8 mouse cellular contexts compared by ENCODE assay signal in the genomic region with DNA sequence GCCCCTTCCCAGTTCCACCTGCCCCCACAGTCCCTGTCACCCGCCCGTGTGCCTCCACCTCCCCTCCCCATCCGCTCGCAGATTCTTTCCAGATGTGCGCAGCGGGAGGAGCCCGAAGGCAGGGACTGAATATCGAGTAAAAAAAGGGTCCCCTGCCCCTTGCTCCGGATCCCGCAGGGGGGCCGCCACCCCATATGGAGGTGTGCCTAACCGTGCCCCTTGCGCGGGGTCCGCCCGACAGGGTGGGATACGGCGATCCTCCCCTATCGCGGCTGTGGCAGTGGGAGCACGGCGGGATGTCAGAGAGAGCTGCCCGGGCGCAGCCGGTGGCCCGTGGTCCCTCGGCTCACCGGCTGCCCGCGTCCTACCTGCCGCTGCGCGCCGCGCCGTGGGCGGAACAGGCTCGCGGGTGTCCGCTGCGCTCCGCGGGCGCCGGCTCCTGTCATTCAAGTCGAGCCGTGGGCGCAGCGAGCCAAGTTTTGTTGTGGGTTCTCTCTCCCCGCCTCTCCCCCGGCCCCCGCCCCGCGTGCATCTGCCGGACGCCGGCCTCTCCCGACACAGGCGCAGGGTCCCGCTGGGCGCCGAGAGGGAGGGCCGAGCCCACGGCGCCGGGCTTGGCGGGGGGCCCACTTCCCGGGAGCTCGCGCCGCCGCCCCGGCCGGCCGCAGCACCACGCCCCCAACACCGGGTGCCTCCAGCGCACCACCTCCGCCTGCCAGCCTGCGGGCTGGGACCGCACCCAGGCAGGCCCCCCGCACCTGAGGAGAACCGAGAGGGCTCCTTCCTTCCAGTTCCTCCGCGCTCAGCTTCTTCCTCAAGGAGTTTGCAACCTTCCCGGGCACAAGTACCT.
DNase-seq lines count a peak whose midpoint lies in the region; ATAC-seq and TF ChIP-seq lines count a peak whose summit lies in the region.

No protein-coding gene starts in this region.

- under 1% methylated on average over 83 of the region's 86 CpGs for WGBS in embryonic facial prominence, embryonic 15.5 days
- WGBS in heart, embryonic 14.5 days = 2% methylated on average over 67 of the region's 86 CpGs
- WGBS in kidney, postnatal 0 days = under 1% methylated on average over 84 of the region's 86 CpGs
- WGBS in lung, embryonic 16.5 days = under 1% methylated on average over 62 of the region's 86 CpGs

- H3K4me2 ChIP-seq in embryonic facial prominence, embryonic 15.5 days (replicated peaks) = peak overlapping the region; percentile 98
- peak overlapping the region; percentile 99 for H3K4me2 ChIP-seq in heart, embryonic 14.5 days (ENCODE audit: low read length)
- H3K4me2 ChIP-seq in kidney, postnatal 0 days (ENCODE audit: low read length) = peak overlapping the region; percentile 100
- H3K4me2 ChIP-seq in lung, embryonic 16.5 days (ENCODE audit: low read depth, low read length) = peak overlapping the region; percentile 99

- no peak for TF ChIP-seq POLR2A in testis, adult 2 months (IDR thresholded peaks at IDR 0.05; ENCODE audit: control insufficient read depth, low read depth, low read length)

- H3K9me3 ChIP-seq in embryonic facial prominence, embryonic 15.5 days (replicated peaks) = no peaks in the 10 kb centered on the region
- no peaks in the 10 kb centered on the region for H3K9me3 ChIP-seq in heart, embryonic 14.5 days (ENCODE audit: control insufficient read depth, low read length)
- no peaks in the 10 kb centered on the region for H3K9me3 ChIP-seq in kidney, postnatal 0 days (replicated peaks; ENCODE audit: low read length)
- H3K9me3 ChIP-seq in lung, embryonic 16.5 days (ENCODE audit: control insufficient read depth, low read length) = no peaks in the 10 kb centered on the region

- no peak for DNase-seq in testis, postnatal 14 days (ENCODE audit: low spot score)
- peak; percentile 40 for DNase-seq in kidney, postnatal 0 days (ENCODE audit: low spot score)
- DNase-seq in retina, embryonic 14.5 days (ENCODE audit: low spot score) = peak; percentile 39
- DNase-seq in MN1 (ENCODE audit: low spot score) = no peak

- TF ChIP-seq CTCF in testis, adult 2 months (IDR thresholded peaks at IDR 0.05; ENCODE audit: control insufficient read depth, insufficient read depth, insufficient replicate concordance, low read depth, low read length) = no peak
- no peak for TF ChIP-seq CTCF in kidney, postnatal 0 days (IDR thresholded peaks at IDR 0.05; ENCODE audit: low read depth)

- H3K4me1 ChIP-seq in testis, adult 2 months (ENCODE audit: control insufficient read depth, insufficient read depth, low read length) = peaks cover 9% of the 10 kb centered on the region
- H3K4me1 ChIP-seq in embryonic facial prominence, embryonic 15.5 days = peaks cover 25% of the 10 kb centered on the region
- H3K4me1 ChIP-seq in heart, embryonic 14.5 days (ENCODE audit: control insufficient read depth in 2 of 2, insufficient read depth in 2 of 2, low read length in 2 of 2) = peaks cover 0 to 5% of the 10 kb centered on the region in 2 experiments; a peak in 1 of 4 replicates
- peaks cover 14% of the 10 kb centered on the region; the same call in 1 of the 2 replicates for H3K4me1 ChIP-seq in kidney, postnatal 0 days (replicated peaks; ENCODE audit: insufficient read depth, low read length)
- H3K4me1 ChIP-seq in lung, embryonic 16.5 days (replicated peaks; ENCODE audit: control insufficient read depth, insufficient read depth, low read length) = peaks cover 10% of the 10 kb centered on the region

- no peaks in the 10 kb centered on the region for H3K36me3 ChIP-seq in testis, adult 2 months (ENCODE audit: control insufficient read depth, insufficient read depth, low read length)
- no peaks in the 10 kb centered on the region for H3K36me3 ChIP-seq in embryonic facial prominence, embryonic 15.5 days
- H3K36me3 ChIP-seq in heart, embryonic 14.5 days (ENCODE audit: control insufficient read depth, insufficient read depth, low read length) = no peaks in the 10 kb centered on the region
- no peaks in the 10 kb centered on the region for H3K36me3 ChIP-seq in kidney, postnatal 0 days (ENCODE audit: insufficient read depth, low read length)
- H3K36me3 ChIP-seq in lung, embryonic 16.5 days (ENCODE audit: control insufficient read depth, insufficient read depth, low read length) = no peaks in the 10 kb centered on the region

- peak; percentile 66; the same call in 1 of the 2 replicates for ATAC-seq in embryonic facial prominence, embryonic 15.5 days (ENCODE audit: insufficient number of reproducible peaks, low FRiP score, low TSS enrichment, low read depth)
- peak; percentile 4; the same call in 1 of the 2 replicates for ATAC-seq in heart, embryonic 14.5 days (ENCODE audit: insufficient number of reproducible peaks, insufficient read depth, low FRiP score, low read depth)
- peak; percentile 25; the same call in 1 of the 2 replicates for ATAC-seq in kidney, postnatal 0 days (replicated peaks; ENCODE audit: low FRiP score, low read depth)
- ATAC-seq in lung, embryonic 16.5 days (ENCODE audit: low read depth) = peak; percentile 44

- peak overlapping the region; percentile 58 for H3K9ac ChIP-seq in embryonic facial prominence, embryonic 15.5 days
- peak overlapping the region; percentile 67 for H3K9ac ChIP-seq in heart, embryonic 14.5 days (ENCODE audit: low read length)
- peak overlapping the region; percentile 58 for H3K9ac ChIP-seq in kidney, postnatal 0 days (ENCODE audit: low read depth, low read length)
- H3K9ac ChIP-seq in lung, embryonic 16.5 days (ENCODE audit: low read length) = peak overlapping the region; percentile 63

- H3K27me3 ChIP-seq in testis, adult 2 months (ENCODE audit: control insufficient read depth, insufficient read depth, low read length) = no peaks in the 10 kb centered on the region; the same call in 1 of the 2 replicates
- H3K27me3 ChIP-seq in embryonic facial prominence, embryonic 15.5 days = peaks cover 23% of the 10 kb centered on the region
- peaks cover 45% of the 10 kb centered on the region for H3K27me3 ChIP-seq in heart, embryonic 14.5 days (ENCODE audit: control insufficient read depth, insufficient read depth, low read length)
- peaks cover 18% of the 10 kb centered on the region for H3K27me3 ChIP-seq in kidney, postnatal 0 days (ENCODE audit: insufficient read depth, low read length)
- peaks cover 29% of the 10 kb centered on the region for H3K27me3 ChIP-seq in lung, embryonic 16.5 days (ENCODE audit: control insufficient read depth, insufficient read depth, low read depth, low read length)

- peak overlapping the region; percentile 65 for H3K4me3 ChIP-seq in testis, adult 2 months (ENCODE audit: control insufficient read depth, low read depth, low read length)
- H3K4me3 ChIP-seq in embryonic facial prominence, embryonic 15.5 days (replicated peaks) = peak overlapping the region; percentile 64
- peak overlapping the region; percentile 44 to 64 for H3K4me3 ChIP-seq in heart, embryonic 14.5 days (ENCODE audit: control insufficient read depth in 1 of 2, insufficient read depth in 1 of 2, low read depth in 1 of 2, low read length in 2 of 2)
- H3K4me3 ChIP-seq in kidney, postnatal 0 days (replicated peaks; ENCODE audit: low read depth, low read length) = peak overlapping the region; percentile 57
- peak overlapping the region; percentile 65 for H3K4me3 ChIP-seq in lung, embryonic 16.5 days (ENCODE audit: low read length)

- H3K27ac ChIP-seq in testis, adult 2 months (ENCODE audit: control insufficient read depth, insufficient read depth, low read depth, low read length) = no peak overlapping the region
- H3K27ac ChIP-seq in embryonic facial prominence, embryonic 15.5 days (replicated peaks) = peak overlapping the region; percentile 56; the same call in 1 of the 2 replicates
- H3K27ac ChIP-seq in heart, embryonic 14.5 days (replicated peaks in 1 of 2; ENCODE audit: control insufficient read depth in 1 of 2, insufficient read depth in 1 of 2, low read depth in 2 of 2, low read length in 2 of 2) = no peak overlapping the region
- H3K27ac ChIP-seq in kidney, postnatal 0 days = no peak overlapping the region
- no peak overlapping the region for H3K27ac ChIP-seq in lung, embryonic 16.5 days (ENCODE audit: low read length)

Comparison
In these comparisons a context has a peak if more than half of its experiments do, and no peak if none do; other contexts are left out.
1. DNase-seq: peak in kidney, postnatal 0 days (single experiment) and retina, embryonic 14.5 days (single experiment); none in testis, postnatal 14 days (single experiment) and MN1 (single experiment).
2. ATAC-seq: peak in every context shown above with its lines; median percentile 66 in embryonic facial prominence, embryonic 15.5 days; 44 in lung, embryonic 16.5 days; 25 in kidney, postnatal 0 days; 4 in heart, embryonic 14.5 days.
3. Peak in every context shown above with its lines, with median percentiles within 50 percentile points of each other: H3K4me3 ChIP-seq, H3K4me2 ChIP-seq and H3K9ac ChIP-seq.